ENCODE assay signal across 31 mouse cellular contexts in genomic region chr2:31123493-31123892, GRCm38 (mm10). TPM values are rescaled to one million over a fixed set of nuclear protein-coding genes. Genes with fewer than 3 reads are reported as not detected.
A peak's percentile ranks its signal among the peaks of the same experiment; 100 is the strongest.
DNase-seq lines count a peak whose midpoint lies in the region; ATAC-seq and TF ChIP-seq lines count a peak whose summit lies in the region.
"Had no signal": no experiment of that assay in that cellular context is flagged by ENCODE, and none has a peak within 500 bp of the region (broad histone marks: within the 10 kb centered on the region; RNA-seq: fewer than 3 reads in every experiment).

No protein-coding gene starts in this region.

- H3K4me1 ChIP-seq in heart, embryonic 12.5 days (replicated peaks) = peaks cover 73% of the 10 kb centered on the region
- peaks cover 21% of the 10 kb centered on the region for H3K4me1 ChIP-seq in neural tube, embryonic 15.5 days
- H3K4me1 ChIP-seq in embryonic facial prominence, embryonic 15.5 days = peaks cover 54% of the 10 kb centered on the region
- H3K4me1 ChIP-seq in stomach, postnatal 0 days (replicated peaks; ENCODE audit: control insufficient read depth, insufficient read depth) = peaks cover 8% of the 10 kb centered on the region; the same call in 1 of the 2 replicates
- H3K4me1 ChIP-seq in liver, embryonic 11.5 days (replicated peaks; ENCODE audit: control insufficient read depth, insufficient read depth, low read length) = peaks cover 44% of the 10 kb centered on the region

- H3K4me3 ChIP-seq in heart, embryonic 12.5 days = no peak overlapping the region
- no peak overlapping the region for H3K4me3 ChIP-seq in neural tube, embryonic 15.5 days (replicated peaks)
- no peak overlapping the region for H3K4me3 ChIP-seq in embryonic facial prominence, embryonic 15.5 days (replicated peaks)
- H3K4me3 ChIP-seq in stomach, postnatal 0 days (ENCODE audit: low read depth, low read length) = no peak overlapping the region
- H3K4me3 ChIP-seq in liver, embryonic 11.5 days (ENCODE audit: low read depth, low read length) = no peak overlapping the region
- H3K4me3 ChIP-seq: embryonic facial prominence, embryonic 12.5 days; erythroblast, embryonic 14.5 days; hindbrain, embryonic 15.5 days; kidney, embryonic 15.5 days; left cerebral cortex, adult 2 months; limb, embryonic 12.5 days; liver, embryonic 12.5 days; midbrain, embryonic 15.5 days had no signal

- no peak overlapping the region for H3K4me2 ChIP-seq in heart, embryonic 12.5 days
- H3K4me2 ChIP-seq in neural tube, embryonic 15.5 days = no peak overlapping the region
- H3K4me2 ChIP-seq in embryonic facial prominence, embryonic 15.5 days (replicated peaks) = no peak overlapping the region
- no peak overlapping the region for H3K4me2 ChIP-seq in stomach, postnatal 0 days (replicated peaks; ENCODE audit: low read depth)
- H3K4me2 ChIP-seq in liver, embryonic 11.5 days = no peak overlapping the region
- H3K4me2 ChIP-seq: embryonic facial prominence, embryonic 12.5 days; heart, embryonic 11.5 days; hindbrain, embryonic 15.5 days; kidney, embryonic 15.5 days; limb, embryonic 12.5 days; liver, embryonic 12.5 days; midbrain, embryonic 15.5 days had no signal

- no peak for ATAC-seq in heart, embryonic 12.5 days (ENCODE audit: insufficient number of reproducible peaks, low FRiP score)
- ATAC-seq in neural tube, embryonic 15.5 days (ENCODE audit: low FRiP score) = no peak
- ATAC-seq in embryonic facial prominence, embryonic 15.5 days (ENCODE audit: insufficient number of reproducible peaks, low FRiP score, low TSS enrichment, low read depth) = no peak
- 0 out of 2 replicates have a peak, but pooled peaks have one; percentile 18 for ATAC-seq in stomach, postnatal 0 days (ENCODE audit: low FRiP score, low TSS enrichment)
- ATAC-seq in liver, embryonic 11.5 days (replicated peaks; ENCODE audit: low FRiP score) = no peak
- ATAC-seq: activated CD4-positive, CD25-positive, alpha-beta regulatory T cell, adult 4 months; forebrain, embryonic 16.5 days; inflammation-experienced regulatory T-cells, adult 6 months; liver, embryonic 12.5 days; liver, postnatal 0 days; midbrain, embryonic 15.5 days had no signal

- H3K9ac ChIP-seq in heart, embryonic 12.5 days = no peak overlapping the region
- H3K9ac ChIP-seq in neural tube, embryonic 15.5 days (replicated peaks) = no peak overlapping the region
- H3K9ac ChIP-seq in embryonic facial prominence, embryonic 15.5 days = no peak overlapping the region
- no peak overlapping the region for H3K9ac ChIP-seq in stomach, postnatal 0 days (ENCODE audit: low read length)
- H3K9ac ChIP-seq in liver, embryonic 11.5 days (ENCODE audit: low read depth, low read length) = no peak overlapping the region
- H3K9ac ChIP-seq: embryonic facial prominence, embryonic 12.5 days; hindbrain, embryonic 15.5 days; kidney, embryonic 15.5 days; limb, embryonic 12.5 days; liver, embryonic 12.5 days; liver, postnatal 0 days; midbrain, embryonic 15.5 days had no signal

- 0 out of 2 replicates have a peak overlapping the region, but pooled peaks have one; percentile 74 for H3K27ac ChIP-seq in heart, embryonic 12.5 days (ENCODE audit: poor library complexity, severe bottlenecking)
- H3K27ac ChIP-seq in neural tube, embryonic 15.5 days (replicated peaks) = 0 out of 2 replicates have a peak overlapping the region, but pooled peaks have one; percentile 13
- peak overlapping the region; percentile 60; the same call in 1 of the 2 replicates for H3K27ac ChIP-seq in embryonic facial prominence, embryonic 15.5 days (replicated peaks)
- H3K27ac ChIP-seq in stomach, postnatal 0 days (replicated peaks) = peak overlapping the region; percentile 73
- H3K27ac ChIP-seq in liver, embryonic 11.5 days (ENCODE audit: low read depth, low read length) = no peak overlapping the region
- H3K27ac ChIP-seq: embryonic facial prominence, embryonic 12.5 days; hindbrain, embryonic 15.5 days; left cerebral cortex, adult 2 months; liver, embryonic 12.5 days; midbrain, embryonic 15.5 days had no signal

- peak; percentile 65 for TF ChIP-seq EP300 in stomach, postnatal 0 days (optimal IDR thresholded peaks at IDR 0.05)

- 0 out of 2 replicates have a peak, but pooled peaks cover 6% of the 10 kb centered on the region for H3K36me3 ChIP-seq in heart, embryonic 12.5 days
- H3K36me3 ChIP-seq in neural tube, embryonic 15.5 days = no peaks in the 10 kb centered on the region
- H3K36me3 ChIP-seq in embryonic facial prominence, embryonic 15.5 days = no peaks in the 10 kb centered on the region; the same call in 1 of the 2 replicates
- H3K36me3 ChIP-seq in stomach, postnatal 0 days (ENCODE audit: control insufficient read depth, insufficient read depth, low read length) = no peaks in the 10 kb centered on the region
- H3K36me3 ChIP-seq in liver, embryonic 11.5 days (ENCODE audit: control insufficient read depth, insufficient read depth, low read length) = no peaks in the 10 kb centered on the region
- H3K36me3 ChIP-seq: embryonic facial prominence, embryonic 12.5 days; hindbrain, embryonic 15.5 days; kidney, embryonic 15.5 days; limb, embryonic 12.5 days; liver, embryonic 12.5 days; midbrain, embryonic 15.5 days had no signal

- no peak for TF ChIP-seq CTCF in stomach, postnatal 0 days (IDR thresholded peaks at IDR 0.05; ENCODE audit: low read depth)

- DNase-seq in heart, postnatal 14 days = no peak
- no peak for DNase-seq in neural tube, embryonic 10.5 days (ENCODE audit: extremely low spot score, low spot score)
- no peak for DNase-seq in stomach, postnatal 0 days (ENCODE audit: low spot score)
- DNase-seq in liver, embryonic 11.5 days (ENCODE audit: low spot score) = no peak
- DNase-seq: adrenal gland, adult 2 months; adrenal gland, postnatal 36 days; B cell, adult 2 months; cerebellum, adult 8-10 months; kidney, adult 11 months; kidney, postnatal 25 days; liver, postnatal 0 days; lung, postnatal 36 days; right cerebral cortex, adult 18-20 months; spleen, adult 18-20 months; thymus, adult 2 months; thymus, postnatal 36 days had no signal

- intact Hi-C loops in heart, postnatal 14 days (cut with DNase I) = no loop called here

- no peaks in the 10 kb centered on the region for H3K9me3 ChIP-seq in heart, embryonic 12.5 days (replicated peaks)
- H3K9me3 ChIP-seq in neural tube, embryonic 15.5 days (replicated peaks) = no peaks in the 10 kb centered on the region
- no peaks in the 10 kb centered on the region for H3K9me3 ChIP-seq in embryonic facial prominence, embryonic 15.5 days (replicated peaks)
- H3K9me3 ChIP-seq in stomach, postnatal 0 days (ENCODE audit: control insufficient read depth, low read length) = no peaks in the 10 kb centered on the region
- H3K9me3 ChIP-seq in liver, embryonic 11.5 days (ENCODE audit: control insufficient read depth, low read length) = no peaks in the 10 kb centered on the region
- H3K9me3 ChIP-seq: embryonic facial prominence, embryonic 12.5 days; hindbrain, embryonic 15.5 days; kidney, embryonic 15.5 days; limb, embryonic 12.5 days; liver, embryonic 12.5 days; midbrain, embryonic 15.5 days had no signal

- 80% methylated on average over 5 of the region's 5 CpGs for WGBS in heart, embryonic 12.5 days
- 91% methylated on average over 5 of the region's 5 CpGs for WGBS in neural tube, embryonic 15.5 days
- WGBS in embryonic facial prominence, embryonic 15.5 days = 73% methylated on average over 5 of the region's 5 CpGs
- WGBS in stomach, postnatal 0 days = 64% methylated on average over 5 of the region's 5 CpGs
- 67% methylated on average over 5 of the region's 5 CpGs for WGBS in liver, embryonic 11.5 days

- no peaks in the 10 kb centered on the region for H3K27me3 ChIP-seq in heart, embryonic 12.5 days (replicated peaks)
- H3K27me3 ChIP-seq in neural tube, embryonic 15.5 days (replicated peaks) = no peaks in the 10 kb centered on the region
- no peaks in the 10 kb centered on the region for H3K27me3 ChIP-seq in embryonic facial prominence, embryonic 15.5 days
- H3K27me3 ChIP-seq in stomach, postnatal 0 days (ENCODE audit: control insufficient read depth, insufficient read depth, low read length) = no peaks in the 10 kb centered on the region
- H3K27me3 ChIP-seq in liver, embryonic 11.5 days (replicated peaks; ENCODE audit: control insufficient read depth, insufficient read depth, low read length) = no peaks in the 10 kb centered on the region
- H3K27me3 ChIP-seq: embryonic facial prominence, embryonic 12.5 days; hindbrain, embryonic 15.5 days; kidney, embryonic 15.5 days; limb, embryonic 12.5 days; liver, embryonic 12.5 days; midbrain, embryonic 15.5 days had no signal

RNA-seq across cellular contexts. Expression of gene Fnbp1, which starts 18.3 kb away (rescaled TPM):
- polyA plus RNA-seq in heart, embryonic 12.5 days (2016; fragmentation: Nextera tagmentation; extraction: Ambion mirVana) = 21.4 and 23.8 TPM in 2 replicates
- 10 to 100 TPM; 49.5 to 51.9 TPM for total RNA-seq in heart, postnatal 14 days (2021)
- polyA plus RNA-seq in neural tube, embryonic 15.5 days (2015; fragmentation: Nextera tagmentation; extraction: Ambion mirVana) = 34.1 and 36.6 TPM in 2 replicates
- polyA plus RNA-seq in embryonic facial prominence, embryonic 15.5 days (2015; fragmentation: Nextera tagmentation; extraction: Ambion mirVana) = 27.9 and 30.5 TPM in 2 replicates
- polyA plus RNA-seq in stomach, postnatal 0 days (2015; fragmentation: Nextera tagmentation; extraction: Ambion mirVana) = 15.7 and 16.3 TPM in 2 replicates
- 19.3 and 20.6 TPM in 2 replicates for polyA plus RNA-seq in liver, embryonic 11.5 days (2014; fragmentation: Nextera tagmentation; extraction: Ambion mirVana)

RNA-seq across cellular contexts. Expression of gene Gpr107, which starts 28.6 kb away (rescaled TPM):
- 37.4 and 40.4 TPM in 2 replicates for polyA plus RNA-seq in heart, embryonic 12.5 days (2016; fragmentation: Nextera tagmentation; extraction: Ambion mirVana)
- 10 to 100 TPM; 39.2 to 41.7 TPM for total RNA-seq in heart, postnatal 14 days (2021)
- polyA plus RNA-seq in neural tube, embryonic 15.5 days (2015; fragmentation: Nextera tagmentation; extraction: Ambion mirVana) = 33.7 and 36.3 TPM in 2 replicates
- polyA plus RNA-seq in embryonic facial prominence, embryonic 15.5 days (2015; fragmentation: Nextera tagmentation; extraction: Ambion mirVana) = 35.5 and 40.6 TPM in 2 replicates
- polyA plus RNA-seq in stomach, postnatal 0 days (2015; fragmentation: Nextera tagmentation; extraction: Ambion mirVana) = 23.7 and 25.4 TPM in 2 replicates
- polyA plus RNA-seq in liver, embryonic 11.5 days (2014; fragmentation: Nextera tagmentation; extraction: Ambion mirVana) = 17.3 and 21.5 TPM in 2 replicates
